Mouse (Mus musculus) left cerebral cortex, adult 11 months (tissue): Measurements from ENCODE around the gene Idi1.
"Not testable (repeated sequence)": the region's sequence is repeated elsewhere in the genome, so short reads cannot be mapped to it uniquely, and the experiment has no call there.

Experiments
- DNase-seq: peaks from one replicate; pipeline ENCODE4 v3.0.0; 2022; ENCODE audit warnings: low spot score

The Idi1 gene

DNA sequence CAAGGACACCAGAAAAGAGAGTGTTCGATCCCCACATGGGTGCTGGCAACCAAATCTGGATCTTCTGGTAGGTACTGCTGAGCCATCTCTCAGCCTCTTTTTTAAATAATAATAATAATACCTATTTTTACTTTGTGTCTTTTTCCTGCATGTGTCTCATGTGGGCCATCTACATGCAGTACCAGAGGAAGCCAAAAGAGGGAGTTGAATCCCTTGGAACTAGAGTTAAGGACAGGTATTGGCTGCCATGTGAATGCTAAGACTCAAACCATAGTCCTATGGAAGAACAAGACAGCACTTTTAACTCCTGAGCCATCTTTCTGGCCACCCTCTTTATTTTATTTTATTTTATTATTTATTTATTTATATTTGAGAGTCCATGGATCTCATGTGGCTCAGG lies 3.3 kb downstream of the Idi1 start:
- no peak for DNase-seq

GRCm38 (mm10) chr13:8905986-8906385 lies 20.7 kb downstream of the Idi1 start:
- DNase-seq, result not testable (repeated sequence)

GRCm38 (mm10) chr13:8913890-8914289 lies 28.6 kb downstream of the Idi1 start:
- not testable (repeated sequence) for DNase-seq

DNA sequence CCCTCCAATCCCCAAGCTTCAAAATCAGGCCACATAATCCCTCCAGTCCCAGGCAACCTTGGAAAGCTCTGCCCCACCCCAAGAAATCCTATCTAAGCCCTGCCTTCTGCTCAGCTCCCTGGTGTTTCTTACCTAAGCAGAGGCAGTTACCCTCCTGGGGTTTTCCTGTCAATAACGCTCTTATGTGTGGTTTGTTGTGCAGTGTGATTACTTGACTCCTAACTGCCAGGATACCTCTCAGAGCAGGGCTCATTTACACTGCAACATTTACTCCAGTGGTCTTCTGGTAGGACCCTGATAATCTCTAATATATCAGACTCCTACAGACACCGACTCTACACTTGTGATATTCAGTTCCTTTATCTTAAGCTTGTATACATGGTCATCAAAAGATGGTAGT lies 48.2 kb downstream of the Idi1 start:
- DNase-seq, result no peak

DNA sequence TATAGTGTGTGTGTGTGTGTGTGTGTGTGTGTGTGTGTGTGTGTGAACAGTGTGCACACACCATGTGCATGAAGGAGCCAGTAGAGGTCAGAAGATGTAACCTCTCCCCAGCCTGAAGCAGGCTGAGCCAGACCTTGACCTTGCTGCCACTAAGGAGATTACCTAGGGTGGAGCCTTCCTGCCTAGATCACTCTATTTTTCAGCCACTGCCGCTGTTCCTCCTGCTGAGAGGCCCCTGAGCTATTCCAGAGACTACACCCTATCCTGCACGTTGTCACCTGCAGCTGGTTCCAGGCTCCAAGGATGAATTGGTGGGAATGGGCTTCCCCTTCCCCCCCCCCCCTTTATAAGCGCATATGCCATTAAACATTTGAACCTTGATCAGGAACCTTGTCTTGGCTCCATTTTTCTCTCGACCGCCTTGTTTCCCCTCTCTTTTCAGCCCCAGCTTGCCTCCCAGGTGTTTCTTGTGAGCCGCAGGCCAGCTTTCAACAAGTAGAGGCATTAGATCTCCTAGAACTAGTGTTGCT lies 52.4 kb downstream of the Idi1 start:
- DNase-seq, result not testable (repeated sequence)

DNA sequence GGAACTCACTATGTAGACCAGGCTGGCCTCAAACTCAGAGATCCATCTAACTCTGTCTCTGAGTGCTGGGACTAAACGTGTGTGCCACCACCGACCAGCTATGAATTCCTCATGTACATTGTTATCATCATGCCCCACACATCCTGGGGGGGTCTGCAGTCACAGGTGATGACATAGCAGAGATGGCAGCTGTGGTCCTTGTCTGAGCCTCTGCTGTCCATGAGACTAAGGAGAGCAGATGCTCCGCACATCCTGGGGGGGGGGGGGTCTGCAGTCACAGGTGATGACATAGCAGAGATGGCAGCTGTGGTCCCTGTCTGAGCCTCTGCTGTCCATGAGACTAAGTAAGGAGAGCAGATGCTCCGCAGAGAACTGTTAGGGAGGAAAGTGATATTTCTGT lies 55.8 kb downstream of the Idi1 start:
- not testable (repeated sequence) for DNase-seq

DNA sequence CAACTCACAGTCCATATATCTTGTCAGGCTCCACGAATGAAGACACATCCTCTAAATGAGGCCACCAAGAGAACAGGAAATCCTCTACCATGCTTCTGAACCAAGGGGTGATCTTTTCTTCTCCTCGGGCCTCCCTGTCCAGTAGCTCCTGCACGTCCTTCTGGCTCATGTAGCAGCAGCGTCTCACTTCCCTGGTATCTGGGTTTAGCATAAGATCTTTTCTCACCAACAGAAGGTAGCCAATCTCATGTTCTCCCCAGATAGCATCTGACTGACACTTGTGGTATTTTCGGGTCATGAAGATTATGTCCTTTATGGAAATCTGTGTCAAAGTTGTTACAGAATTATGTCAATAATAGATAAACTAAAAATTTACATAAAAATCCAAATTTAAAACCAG lies 56.4 kb downstream of the Idi1 start:
- not testable (repeated sequence) for DNase-seq
